8 mouse cellular contexts compared by ENCODE assay signal in the genomic region with DNA sequence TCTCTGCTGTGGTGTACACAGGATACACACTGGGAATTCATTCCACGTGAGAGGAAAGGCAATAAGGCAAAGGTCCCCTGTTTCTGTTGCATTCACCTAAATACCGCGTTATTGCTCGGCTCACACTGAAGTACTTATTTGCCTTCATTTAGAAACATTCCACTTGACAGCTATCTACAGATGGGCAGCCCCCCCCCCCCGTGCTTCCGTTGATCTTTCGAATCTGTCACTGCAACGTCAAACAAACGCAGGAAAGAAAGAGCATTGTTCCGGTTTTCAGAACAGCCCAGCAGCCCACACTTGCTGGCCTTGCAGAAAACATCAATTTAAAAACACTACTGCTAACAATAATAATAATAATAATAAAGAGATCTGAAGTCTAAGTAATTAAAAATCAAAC. TPM values are rescaled to one million over a fixed set of nuclear protein-coding genes. Genes with fewer than 3 reads are reported as not detected.
DNase-seq lines count a peak whose midpoint lies in the region; ATAC-seq lines count a peak whose summit lies in the region.

No protein-coding gene starts in this region.

- WGBS in kidney, embryonic 16.5 days, result 43% methylated on average over 10 of the region's 10 CpGs
- WGBS in embryonic facial prominence, embryonic 10.5 days, result 23% methylated on average over 10 of the region's 10 CpGs
- WGBS in intestine, embryonic 14.5 days, result 28% methylated on average over 10 of the region's 10 CpGs
- 18% methylated on average over 10 of the region's 10 CpGs for WGBS in midbrain, embryonic 14.5 days

- no peaks in the 10 kb centered on the region for H3K9me3 ChIP-seq in kidney, embryonic 16.5 days (ENCODE audit: low read length)
- no peaks in the 10 kb centered on the region for H3K9me3 ChIP-seq in embryonic facial prominence, embryonic 10.5 days
- no peaks in the 10 kb centered on the region for H3K9me3 ChIP-seq in intestine, embryonic 14.5 days (ENCODE audit: control insufficient read depth, low read length)
- no peaks in the 10 kb centered on the region for H3K9me3 ChIP-seq in midbrain, embryonic 14.5 days (ENCODE audit: control insufficient read depth, low read length)

- H3K4me1 ChIP-seq in kidney, embryonic 16.5 days (ENCODE audit: insufficient read depth, low read length), result 0 out of 2 replicates have a peak, but pooled peaks cover 8% of the 10 kb centered on the region
- H3K4me1 ChIP-seq in embryonic facial prominence, embryonic 10.5 days, result peaks cover 22% of the 10 kb centered on the region
- peaks cover 10% of the 10 kb centered on the region; the same call in 1 of the 2 replicates for H3K4me1 ChIP-seq in intestine, embryonic 14.5 days (replicated peaks; ENCODE audit: control insufficient read depth, insufficient read depth, low read length)
- peaks cover 14% of the 10 kb centered on the region; the same call in 1 of the 2 replicates for H3K4me1 ChIP-seq in midbrain, embryonic 14.5 days (ENCODE audit: control insufficient read depth, insufficient read depth, low read length)

- H3K27me3 ChIP-seq in kidney, embryonic 16.5 days (ENCODE audit: insufficient read depth, low read length), result no peaks in the 10 kb centered on the region
- peaks cover 21% of the 10 kb centered on the region for H3K27me3 ChIP-seq in embryonic facial prominence, embryonic 10.5 days (replicated peaks; ENCODE audit: low read depth, poor library complexity, severe bottlenecking)
- H3K27me3 ChIP-seq in intestine, embryonic 14.5 days (replicated peaks; ENCODE audit: control insufficient read depth, insufficient read depth, low read length), result peaks cover 7% of the 10 kb centered on the region; the same call in 1 of the 2 replicates
- H3K27me3 ChIP-seq in midbrain, embryonic 14.5 days (ENCODE audit: control insufficient read depth, insufficient read depth, low read length), result no peaks in the 10 kb centered on the region

- no peak overlapping the region for H3K9ac ChIP-seq in kidney, embryonic 16.5 days (replicated peaks; ENCODE audit: low read length)
- H3K9ac ChIP-seq in intestine, embryonic 14.5 days (ENCODE audit: low read length), result no peak overlapping the region
- no peak overlapping the region; the same call in 1 of the 2 replicates for H3K9ac ChIP-seq in midbrain, embryonic 14.5 days (replicated peaks; ENCODE audit: low read length)

- peak overlapping the region; percentile 47 for H3K4me2 ChIP-seq in kidney, embryonic 16.5 days (replicated peaks; ENCODE audit: low read depth, low read length)
- peak overlapping the region; percentile 92 for H3K4me2 ChIP-seq in intestine, embryonic 14.5 days (ENCODE audit: low read length)
- H3K4me2 ChIP-seq in midbrain, embryonic 14.5 days (ENCODE audit: low read length), result peak overlapping the region; percentile 90

- peak overlapping the region; percentile 31 for H3K4me3 ChIP-seq in kidney, embryonic 16.5 days (ENCODE audit: low read length)
- peak overlapping the region; percentile 77 for H3K4me3 ChIP-seq in embryonic facial prominence, embryonic 10.5 days
- peak overlapping the region; percentile 68 for H3K4me3 ChIP-seq in intestine, embryonic 14.5 days (ENCODE audit: low read depth, low read length)
- H3K4me3 ChIP-seq in midbrain, embryonic 14.5 days (replicated peaks; ENCODE audit: low read depth, low read length), result peak overlapping the region; percentile 18

- H3K36me3 ChIP-seq in kidney, embryonic 16.5 days (ENCODE audit: insufficient read depth, low read length), result no peaks in the 10 kb centered on the region
- no peaks in the 10 kb centered on the region for H3K36me3 ChIP-seq in embryonic facial prominence, embryonic 10.5 days (replicated peaks)
- H3K36me3 ChIP-seq in intestine, embryonic 14.5 days (ENCODE audit: control insufficient read depth, insufficient read depth, low read length), result no peaks in the 10 kb centered on the region
- no peaks in the 10 kb centered on the region for H3K36me3 ChIP-seq in midbrain, embryonic 14.5 days (ENCODE audit: control insufficient read depth, insufficient read depth, low read length)

- DNase-seq in kidney, adult 11 months, result no peak
- peak; percentile 29 for DNase-seq in embryonic facial prominence, embryonic 10.5 days (ENCODE audit: low spot score)
- DNase-seq in intestine, embryonic 14.5 days (ENCODE audit: low spot score), result no peak
- DNase-seq in midbrain, embryonic 14.5 days, result peak; percentile 46
- no peak for DNase-seq in layer of hippocampus, adult 18-20 months (ENCODE audit: low spot score in 2 of 2)
- DNase-seq in layer of hippocampus, postnatal 10 days (ENCODE audit: low spot score in 2 of 2), result no peak
- DNase-seq in right cerebral cortex, postnatal 10 days (ENCODE audit: low spot score in 2 of 2), result no peak

- H3K27ac ChIP-seq in kidney, embryonic 16.5 days (ENCODE audit: low read length), result no peak overlapping the region
- no peak overlapping the region for H3K27ac ChIP-seq in embryonic facial prominence, embryonic 10.5 days (replicated peaks)
- H3K27ac ChIP-seq in intestine, embryonic 14.5 days (ENCODE audit: low read depth), result no peak overlapping the region
- no peak overlapping the region for H3K27ac ChIP-seq in midbrain, embryonic 14.5 days (replicated peaks; ENCODE audit: low read depth, low read length)

- ATAC-seq in kidney, embryonic 16.5 days (ENCODE audit: low FRiP score, low TSS enrichment), result no peak
- no peak for ATAC-seq in intestine, embryonic 14.5 days (replicated peaks; ENCODE audit: low FRiP score, low TSS enrichment, low read depth)
- no peak for ATAC-seq in midbrain, embryonic 14.5 days (ENCODE audit: low FRiP score, low TSS enrichment)

RNA-seq across cellular contexts. Expression of a gene that starts 2.6 kb away (rescaled TPM):
- 8.9 and 9.0 TPM in 2 replicates for polyA plus RNA-seq in kidney, embryonic 16.5 days (2015; fragmentation: Nextera tagmentation; extraction: Ambion mirVana)
- 6.2 and 8.8 TPM in 2 replicates for polyA plus RNA-seq in embryonic facial prominence, embryonic 10.5 days (2016; fragmentation: Nextera tagmentation; extraction: Ambion mirVana)
- 20.3 and 22.5 TPM in 2 replicates for polyA plus RNA-seq in intestine, embryonic 14.5 days (2014; fragmentation: Nextera tagmentation; extraction: Ambion mirVana)
- polyA plus RNA-seq in midbrain, embryonic 14.5 days (2014; fragmentation: Nextera tagmentation; extraction: Ambion mirVana), result 18.0 and 22.7 TPM in 2 replicates
- total RNA-seq in layer of hippocampus, adult 18-20 months (2021), result 100 to 1,000 TPM; 121 to 126 TPM
- 100 to 1,000 TPM in 1 of 2 experiments, 10 to 100 TPM in 1; 90.5 to 105 TPM for total RNA-seq in layer of hippocampus, postnatal 10 days (2021)

Comparison
In these comparisons a context has a peak if more than half of its experiments do, and no peak if none do; other contexts are left out.
1. H3K4me3 ChIP-seq: peak in every context shown above with its lines; median percentile 77 in embryonic facial prominence, embryonic 10.5 days; 68 in intestine, embryonic 14.5 days; 31 in kidney, embryonic 16.5 days; 18 in midbrain, embryonic 14.5 days.
2. DNase-seq: peak in embryonic facial prominence, embryonic 10.5 days (single experiment) and midbrain, embryonic 14.5 days (single experiment); none in kidney, adult 11 months (single experiment), intestine, embryonic 14.5 days (single experiment), layer of hippocampus, adult 18-20 months (0 of 2), layer of hippocampus, postnatal 10 days (0 of 2) and right cerebral cortex, postnatal 10 days (0 of 2).
3. Peak in every context shown above with its lines, with median percentiles within 50 percentile points of each other: H3K4me2 ChIP-seq.